Mouse (Mus musculus) stomach, postnatal 0 days (tissue): ENCODE measurements at regions not wholly inside any gene's neighbourhood (a gene's known extent, or its start where the extent isn't known, plus 50 kb on each side); places are given as distances from the start of the nearest gene placed in this dataset.

Source experiments
- CTCF ChIP-seq: IDR thresholded peaks from 2 replicates; pipeline ENCODE4 v1.5.1; 2016; ENCODE audit warnings: antibody characterized with exemption, low read depth, mild to moderate bottlenecking, moderate library complexity
- EP300 ChIP-seq: optimal IDR thresholded peaks from 2 replicates; pipeline ENCODE3; 2016; ENCODE audit warnings: antibody characterized with exemption

- TF ChIP-seq CTCF (no peak), EP300 (no peak)
Measured at GRCm38 (mm10) chr4:125938186-125938585, 86.2 kb upstream of the Csf3r start.
